Mouse (Mus musculus) hindbrain, embryonic 10.5 days (tissue): ENCODE results near the gene Slc7a8. TPM values are rescaled to one million over a fixed set of nuclear protein-coding genes. Genes with fewer than 3 reads are reported as not detected.

Source experiments
- DNase-seq: peaks from one replicate; pipeline ENCODE4 v3.0.0-alpha.2; 2017; ENCODE audit warnings: low spot score
- H3K27ac ChIP-seq: fragments of 300-500 bp; sonication (generic); 2 replicates; pipeline ENCODE4 v1.5.1; 2016; ENCODE audit warnings: mild to moderate bottlenecking, moderate library complexity
- H3K27me3 ChIP-seq: fragments of 300-500 bp; sonication (generic); 2 replicates; pipeline ENCODE4 v1.6.1; 2016; ENCODE audit warnings: mild to moderate bottlenecking; ENCODE audit not compliant: poor library complexity, insufficient read depth, severe bottlenecking
- H3K36me3 ChIP-seq: fragments of 300-500 bp; sonication (generic); 2 replicates; pipeline ENCODE4 v1.6.1; 2016; ENCODE audit warnings: mild to moderate bottlenecking, moderate library complexity
- H3K4me1 ChIP-seq: fragments of 300-500 bp; sonication (generic); replicated peaks from 2 replicates; pipeline ENCODE4 v1.6.1; 2016; ENCODE audit warnings: mild to moderate bottlenecking
- H3K4me3 ChIP-seq: fragments of 300-500 bp; sonication (generic); 2 replicates; pipeline ENCODE4 v1.5.1; 2016; ENCODE audit warnings: mild to moderate bottlenecking, moderate library complexity
- H3K9me3 ChIP-seq: fragments of 300-500 bp; sonication (generic); 2 replicates; pipeline ENCODE4 v1.6.1; 2016; ENCODE audit warnings: mild to moderate bottlenecking, moderate library complexity
- WGBS: fragments of 180-500 bp; shearing (Covaris S2); methylation state at CpG from one replicate; pipeline ENCODE4 v1.1.7; 2016; 5-methylcytosine and 5-hydroxymethylcytosine counted together
- polyA plus RNA-seq: library from polyadenylated mRNA; unstranded; fragments of >200 nt; fragmentation: Nextera tagmentation; extraction: Ambion mirVana; gene quantifications from 2 replicates; pipeline ENCODE4 v1.2.1, GENCODE M21; 2016

The Slc7a8 gene
- polyA plus RNA-seq, 1 experiment from 2014 or later, result 3.5 TPM

DNA sequence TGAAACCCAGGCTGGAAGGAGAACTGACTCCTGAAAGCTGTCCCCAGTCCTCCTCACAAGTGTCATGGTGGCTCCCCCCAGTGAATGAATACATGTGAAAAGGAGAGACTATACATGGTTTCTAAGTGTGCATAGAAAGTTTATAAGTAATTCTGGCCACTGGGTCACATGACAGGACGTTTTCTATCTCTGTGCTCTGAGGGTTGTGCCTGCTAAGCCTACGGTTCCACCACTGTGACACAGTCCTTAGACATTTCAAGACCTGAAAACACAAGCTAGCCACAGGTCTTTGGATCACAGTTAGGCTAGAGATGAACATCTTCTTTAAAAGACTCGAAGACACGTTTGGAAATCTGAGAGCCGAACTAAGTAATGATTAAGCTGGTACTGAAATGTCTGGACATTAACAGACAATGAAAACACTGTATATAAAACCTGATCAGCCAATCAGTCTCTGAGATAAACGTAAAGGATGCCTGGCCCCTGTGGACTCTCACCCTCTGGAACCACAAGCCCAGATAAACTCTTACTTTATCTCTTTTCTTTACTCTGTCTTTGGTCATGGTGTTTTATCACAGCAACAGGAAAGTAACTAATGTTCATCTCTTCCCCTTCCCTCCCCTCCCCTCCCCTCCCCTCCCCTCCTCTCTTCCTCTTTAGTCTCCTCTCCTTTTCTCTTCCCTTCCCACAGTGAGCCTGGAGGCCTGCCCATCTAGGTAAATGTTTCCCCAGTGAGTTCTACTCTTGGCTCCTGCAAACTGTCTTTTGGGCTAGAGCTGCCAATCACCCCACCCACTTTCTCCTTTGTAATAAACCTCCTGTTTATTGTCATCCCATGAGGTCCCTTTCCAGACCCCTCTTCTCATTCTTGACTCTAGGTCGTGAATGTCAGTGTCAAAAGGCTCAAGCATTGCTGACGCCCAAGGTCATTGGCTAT lies 12.4 kb upstream of the Slc7a8 start:
- Histone ChIP-seq H3K4me3 (no peak overlapping the region), H3K27me3 (no peaks in the 10 kb centered on the region), H3K9me3 (no peaks in the 10 kb centered on the region), H3K27ac (no peak overlapping the region), H3K36me3 (no peaks in the 10 kb centered on the region), H3K4me1 (no peaks in the 10 kb centered on the region)
- DNase-seq, result no peak
- 87% methylated on average over 8 of the region's 8 CpGs for WGBS

GRCm38 (mm10) chr14:54793351-54793750 lies 11.6 kb upstream of the Slc7a8 start:
- H3K4me3 ChIP-seq, result no peak overlapping the region
- 71% methylated on average over 1 of the region's 1 CpGs for WGBS

DNA sequence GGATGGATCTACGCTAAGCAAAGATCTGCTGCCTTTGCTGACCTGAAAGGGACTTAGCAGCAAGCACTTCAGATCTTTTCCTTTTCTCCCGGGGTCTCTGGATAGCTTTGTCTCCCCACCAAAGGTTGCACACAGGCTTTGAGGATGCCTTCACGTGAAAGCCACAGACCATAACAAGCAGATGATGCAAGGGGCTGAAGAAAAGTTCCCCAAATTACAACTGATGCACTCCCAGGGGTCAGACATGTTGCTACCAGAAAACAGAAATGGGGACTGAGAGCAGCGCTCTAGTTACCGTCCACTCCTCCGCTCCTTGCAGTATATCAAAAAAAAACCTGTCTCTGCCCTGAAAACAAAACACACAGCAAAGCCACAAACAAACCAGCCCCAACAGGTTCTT lies 10.4 kb upstream of the Slc7a8 start:
- 81% methylated on average over 6 of the region's 6 CpGs for WGBS
- no peak overlapping the region for H3K27ac ChIP-seq
- no peaks in the 10 kb centered on the region for H3K4me1 ChIP-seq
- DNase-seq, result no peak
- H3K27me3 ChIP-seq, result no peaks in the 10 kb centered on the region
- no peaks in the 10 kb centered on the region for H3K36me3 ChIP-seq
- H3K9me3 ChIP-seq, result no peaks in the 10 kb centered on the region
- no peak overlapping the region for H3K4me3 ChIP-seq

More at GRCm38 (mm10) chr14:54793351-54793750, 11.6 kb upstream of the Slc7a8 start:
- Histone ChIP-seq H3K36me3 (no peaks in the 10 kb centered on the region), H3K9me3 (no peaks in the 10 kb centered on the region), H3K4me1 (no peaks in the 10 kb centered on the region), H3K27me3 (no peaks in the 10 kb centered on the region), H3K27ac (no peak overlapping the region)
- no peak for DNase-seq

- Histone ChIP-seq H3K9me3 (no peaks in the 10 kb centered on the region), H3K4me1 (no peaks in the 10 kb centered on the region), H3K27me3 (peaks cover 9% of the 10 kb centered on the region; the same call in 1 of the 2 replicates), H3K4me3 (no peak overlapping the region), H3K36me3 (no peaks in the 10 kb centered on the region), H3K27ac (no peak overlapping the region)
- WGBS, result 92% methylated on average over 5 of the region's 5 CpGs
- no peak for DNase-seq
Observed at GRCm38 (mm10) chr14:54788231-54788630, 6.5 kb upstream of the Slc7a8 start.

DNA sequence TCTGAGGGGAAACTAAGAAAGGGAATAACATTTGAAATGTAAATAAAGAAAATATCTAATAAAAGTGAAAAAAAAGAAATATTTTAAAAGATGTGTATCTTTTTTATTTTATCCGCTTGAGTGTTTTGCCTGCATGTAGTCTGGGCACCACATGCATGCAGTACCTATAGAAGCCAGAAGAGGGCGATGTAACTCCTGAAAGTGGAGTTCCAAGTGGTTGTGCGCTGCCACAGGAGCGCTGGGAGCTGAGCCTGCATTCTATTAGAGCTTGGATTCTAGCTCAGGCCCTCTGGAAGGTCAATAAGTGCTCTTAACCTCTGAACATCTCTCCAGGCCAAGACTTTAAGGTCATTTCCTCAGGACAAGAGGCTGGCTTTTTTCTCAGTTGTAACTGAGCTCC lies 5.5 kb upstream of the Slc7a8 start:
- 46% methylated on average over 4 of the region's 4 CpGs for WGBS

DNA sequence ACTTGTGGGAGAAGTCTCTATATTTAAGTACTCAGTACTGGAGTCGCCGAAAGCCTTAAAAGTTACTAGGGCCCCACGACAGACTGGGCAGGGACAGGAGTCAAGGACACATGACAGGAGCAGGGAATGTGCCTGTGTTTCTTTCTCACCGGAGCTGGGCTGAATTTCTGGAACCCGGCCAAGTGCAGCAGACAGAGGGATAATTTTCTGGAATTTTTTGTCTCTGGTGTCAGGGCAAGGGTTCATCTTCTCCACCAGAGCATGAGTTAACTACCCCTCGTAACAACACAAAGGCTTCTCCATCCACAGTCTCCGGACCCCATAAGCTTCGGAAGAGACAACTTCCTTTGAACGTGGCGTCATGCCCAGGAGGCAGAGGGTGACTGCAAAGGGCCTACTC lies 4.7 kb upstream of the Slc7a8 start:
- DNase-seq, result no peak
- H3K36me3 ChIP-seq, result no peaks in the 10 kb centered on the region
- H3K27ac ChIP-seq, result no peak overlapping the region
- 81% methylated on average over 10 of the region's 10 CpGs for WGBS
- 0 out of 2 replicates have a peak, but pooled peaks cover 2% of the 10 kb centered on the region for H3K4me1 ChIP-seq
- no peak overlapping the region for H3K4me3 ChIP-seq
- H3K27me3 ChIP-seq, result peaks cover 25% of the 10 kb centered on the region
- H3K9me3 ChIP-seq, result no peaks in the 10 kb centered on the region

More for the DNA sequence above, 5.5 kb upstream of the Slc7a8 start:
- no peak for DNase-seq
- Histone ChIP-seq H3K4me3 (no peak overlapping the region), H3K36me3 (no peaks in the 10 kb centered on the region), H3K27ac (no peak overlapping the region), H3K9me3 (no peaks in the 10 kb centered on the region), H3K4me1 (no peaks in the 10 kb centered on the region), H3K27me3 (peaks cover 19% of the 10 kb centered on the region)

GRCm38 (mm10) chr14:54785898-54786297 lies 4.2 kb upstream of the Slc7a8 start:
- H3K36me3 ChIP-seq, result no peaks in the 10 kb centered on the region

GRCm38 (mm10) chr14:54782971-54783370 lies 1.2 kb upstream of the Slc7a8 start:
- 90% methylated on average over 6 of the region's 6 CpGs for WGBS
- Histone ChIP-seq H3K4me3 (no peak overlapping the region), H3K4me1 (peaks cover 13% of the 10 kb centered on the region; the same call in 1 of the 2 replicates), H3K27ac (no peak overlapping the region), H3K36me3 (no peaks in the 10 kb centered on the region), H3K9me3 (no peaks in the 10 kb centered on the region), H3K27me3 (peaks cover 46% of the 10 kb centered on the region)
- DNase-seq, result no peak

More at GRCm38 (mm10) chr14:54785898-54786297, 4.2 kb upstream of the Slc7a8 start:
- H3K27ac ChIP-seq, result no peak overlapping the region
- 55% methylated on average over 4 of the region's 4 CpGs for WGBS
- no peak overlapping the region for H3K4me3 ChIP-seq
- no peaks in the 10 kb centered on the region for H3K9me3 ChIP-seq
- peaks cover 31% of the 10 kb centered on the region for H3K27me3 ChIP-seq
- DNase-seq, result peak; percentile 66
- peaks cover 7% of the 10 kb centered on the region; the same call in 1 of the 2 replicates for H3K4me1 ChIP-seq

DNA sequence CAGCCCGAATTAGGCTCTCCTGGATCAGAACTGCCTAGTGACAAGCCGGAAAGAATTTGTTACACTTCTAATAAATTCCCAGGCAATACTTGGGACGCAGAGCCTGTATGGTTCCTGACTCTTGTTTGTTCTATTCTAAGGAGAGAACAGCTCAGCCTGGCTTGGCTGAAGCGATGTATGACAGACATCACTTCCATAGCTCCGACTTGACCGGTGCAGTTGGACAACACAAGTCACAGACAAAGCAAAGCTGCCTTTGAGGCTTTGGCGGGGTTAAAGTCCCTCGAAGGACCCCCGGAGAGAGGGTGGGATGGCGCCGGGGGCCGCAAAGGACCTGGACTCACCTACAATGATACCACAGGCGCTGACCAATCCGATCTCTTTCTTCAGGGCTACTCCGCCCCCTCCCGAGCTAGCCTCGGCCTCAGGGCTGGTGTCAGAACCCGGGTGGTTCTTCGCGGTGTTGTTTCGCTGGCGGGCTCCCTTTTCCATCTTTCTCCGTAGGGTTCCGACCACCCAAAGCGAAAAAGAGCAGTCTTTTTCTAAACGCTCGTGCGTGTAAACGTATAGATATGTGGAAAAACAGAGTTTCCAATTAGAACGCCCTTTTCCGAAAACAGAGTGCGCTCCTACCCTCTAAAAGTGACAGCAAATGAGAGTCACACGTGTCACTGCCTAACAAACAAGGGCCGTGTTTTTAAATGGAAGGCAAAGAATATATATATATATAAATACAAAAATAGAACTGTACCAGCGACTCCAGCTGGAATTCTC lies 723 bp downstream of the Slc7a8 start:
- H3K4me1 ChIP-seq, result peaks cover 13% of the 10 kb centered on the region; the same call in 1 of the 2 replicates

GRCm38 (mm10) chr14:54780084-54780483 lies 1.7 kb downstream of the Slc7a8 start:
- no peaks in the 10 kb centered on the region for H3K9me3 ChIP-seq
- WGBS, result 90% methylated on average over 9 of the region's 9 CpGs
- H3K27me3 ChIP-seq, result peaks cover 46% of the 10 kb centered on the region
- H3K4me1 ChIP-seq, result peaks cover 13% of the 10 kb centered on the region; the same call in 1 of the 2 replicates
- DNase-seq, result no peak
- H3K4me3 ChIP-seq, result no peak overlapping the region
- no peak overlapping the region for H3K27ac ChIP-seq
- H3K36me3 ChIP-seq, result no peaks in the 10 kb centered on the region

More for the DNA sequence above, 723 bp downstream of the Slc7a8 start:
- WGBS, result 3% methylated on average over 35 of the region's 35 CpGs
- no peaks in the 10 kb centered on the region for H3K36me3 ChIP-seq
- peak overlapping the region; percentile 61 for H3K4me3 ChIP-seq
- no peaks in the 10 kb centered on the region for H3K9me3 ChIP-seq
- H3K27ac ChIP-seq, result no peak overlapping the region; the same call in 1 of the 2 replicates
- DNase-seq, result peak; percentile 55
- peaks cover 46% of the 10 kb centered on the region for H3K27me3 ChIP-seq

DNA sequence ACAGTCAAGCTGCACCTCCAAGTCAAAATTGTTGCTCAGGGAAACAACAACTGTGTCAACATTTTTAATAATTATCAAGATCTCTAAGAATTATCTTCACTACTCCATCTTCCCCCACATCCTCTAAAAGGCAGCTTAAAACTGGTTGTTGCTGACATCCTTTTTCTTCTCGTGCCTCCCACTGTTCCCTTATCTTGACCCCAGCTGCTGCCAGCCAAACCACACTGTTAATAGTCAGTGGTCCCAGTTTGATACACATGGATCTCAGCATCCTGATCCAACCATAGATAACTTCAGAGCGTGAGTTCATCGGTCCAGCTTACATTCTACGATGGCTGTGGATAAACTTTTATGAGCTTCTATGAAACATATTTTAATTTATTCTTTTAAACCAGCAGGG lies 3.9 kb downstream of the Slc7a8 start:
- Histone ChIP-seq H3K27me3 (peaks cover 34% of the 10 kb centered on the region), H3K4me3 (no peak overlapping the region), H3K4me1 (peaks cover 13% of the 10 kb centered on the region; the same call in 1 of the 2 replicates), H3K36me3 (no peaks in the 10 kb centered on the region), H3K27ac (no peak overlapping the region), H3K9me3 (no peaks in the 10 kb centered on the region)
- 84% methylated on average over 4 of the region's 4 CpGs for WGBS
- no peak for DNase-seq

- H3K4me1 ChIP-seq, result peaks cover 10% of the 10 kb centered on the region; the same call in 1 of the 2 replicates
- H3K4me3 ChIP-seq, result no peak overlapping the region
- no peaks in the 10 kb centered on the region for H3K9me3 ChIP-seq
- H3K27ac ChIP-seq, result no peak overlapping the region
- no peaks in the 10 kb centered on the region for H3K36me3 ChIP-seq
- WGBS, result 90% methylated on average over 5 of the region's 5 CpGs
- DNase-seq, result no peak
- H3K27me3 ChIP-seq, result peaks cover 23% of the 10 kb centered on the region
Observed at GRCm38 (mm10) chr14:54776768-54777167, 5.0 kb downstream of the Slc7a8 start.
